Mouse (Mus musculus): ENCODE results near the gene Col26a1. TPM values are rescaled to one million over a fixed set of nuclear protein-coding genes. Genes with fewer than 3 reads are reported as not detected.

The Col26a1 gene
- 145 and 155 TPM in 2 replicates for polyA plus RNA-seq (2016; fragmentation: Nextera tagmentation; extraction: Ambion mirVana)

DNA sequence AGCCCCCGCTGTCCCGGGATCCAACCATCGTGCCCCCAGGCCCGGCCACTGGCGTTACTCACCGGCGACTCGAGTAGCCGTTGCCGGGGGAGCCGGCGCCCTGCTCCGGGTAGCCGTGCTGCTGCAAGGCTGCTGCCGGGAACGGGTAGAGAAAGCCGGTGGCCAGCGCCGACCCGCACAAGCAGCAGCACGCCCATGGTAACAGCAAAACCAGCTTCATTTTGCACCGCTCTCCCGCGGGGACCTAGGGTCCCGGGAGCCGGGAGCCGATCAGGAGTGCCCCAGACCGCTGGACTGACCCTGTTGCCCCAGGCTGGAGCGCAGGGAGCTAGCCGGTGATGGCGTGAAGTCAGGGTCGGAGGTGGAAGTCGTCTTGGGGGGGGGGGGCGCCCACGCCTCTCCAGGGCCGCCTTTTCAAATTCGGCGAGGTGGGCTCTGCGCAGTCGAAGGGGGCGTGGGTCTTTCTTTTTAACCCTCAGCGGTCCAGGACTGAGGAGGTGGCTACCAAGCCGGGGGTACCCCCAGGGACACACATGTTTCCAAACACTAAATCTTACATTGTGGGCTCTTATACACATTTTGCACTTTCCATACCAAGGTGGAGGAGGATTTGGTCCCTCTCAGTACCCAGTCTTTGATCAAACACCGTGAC is at the start of gene Col26a1:
Gene Col26a1, minus strand, starts transcription at position 422 of the 652 bp plus-strand sequence.
- Histone ChIP-seq H3K27ac (peak within 1 kb of the TSS; percentile 90), H3K36me3 (peaks cover 16% of the 10 kb centered on the region; the same call in 1 of the 2 replicates), H3K4me2 (peak within 1 kb of the TSS; percentile 76), H3K9me3 (no peaks in the 10 kb centered on the region), H3K4me3 (replicated peaks) (peak within 1 kb of the TSS; percentile 92), H3K4me1 (replicated peaks) (peaks cover 30% of the 10 kb centered on the region), H3K27me3 (no peaks in the 10 kb centered on the region; the same call in 1 of the 2 replicates), H3K9ac (replicated peaks) (peak within 1 kb of the TSS; percentile 92)
- WGBS = under 1% methylated on average over 43 of the region's 44 CpGs
- 0 out of 2 replicates have a peak, but pooled peaks have one; percentile 29 for ATAC-seq (ENCODE audit: insufficient number of reproducible peaks, insufficient read depth, low FRiP score, low TSS enrichment, low read depth)

DNA sequence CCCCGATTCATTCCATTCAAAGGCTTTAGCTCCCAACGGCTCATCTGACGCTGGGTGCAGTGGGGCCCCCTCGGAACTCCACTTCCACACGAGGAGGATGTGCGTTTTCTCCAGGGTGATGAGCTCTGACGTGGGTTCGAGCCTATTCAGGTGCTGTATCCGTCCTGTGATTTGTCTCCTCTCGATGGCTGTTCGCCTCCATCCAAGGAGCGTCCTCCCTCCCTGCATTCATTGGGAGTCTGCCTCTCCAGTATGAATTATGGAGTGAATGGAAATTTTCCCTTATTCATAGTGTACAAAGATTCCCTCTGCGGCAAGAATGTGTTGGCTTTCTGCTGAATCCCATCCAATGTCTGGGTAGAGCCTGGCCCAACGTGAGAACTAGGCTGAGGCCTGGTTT is 48.9 kb upstream of the Col26a1 start:
- ATAC-seq (ENCODE audit: insufficient number of reproducible peaks, insufficient read depth, low FRiP score, low TSS enrichment, low read depth) = no peak
- WGBS = 85% methylated on average over 14 of the region's 14 CpGs
- Histone ChIP-seq H3K4me3 (replicated peaks) (no peak overlapping the region), H3K9ac (replicated peaks) (no peak overlapping the region), H3K27ac (no peak overlapping the region), H3K27me3 (no peaks in the 10 kb centered on the region), H3K9me3 (no peaks in the 10 kb centered on the region), H3K4me2 (no peak overlapping the region), H3K36me3 (peaks cover 3% of the 10 kb centered on the region; the same call in 1 of the 2 replicates), H3K4me1 (replicated peaks) (peaks cover 5% of the 10 kb centered on the region; the same call in 1 of the 2 replicates)

DNA sequence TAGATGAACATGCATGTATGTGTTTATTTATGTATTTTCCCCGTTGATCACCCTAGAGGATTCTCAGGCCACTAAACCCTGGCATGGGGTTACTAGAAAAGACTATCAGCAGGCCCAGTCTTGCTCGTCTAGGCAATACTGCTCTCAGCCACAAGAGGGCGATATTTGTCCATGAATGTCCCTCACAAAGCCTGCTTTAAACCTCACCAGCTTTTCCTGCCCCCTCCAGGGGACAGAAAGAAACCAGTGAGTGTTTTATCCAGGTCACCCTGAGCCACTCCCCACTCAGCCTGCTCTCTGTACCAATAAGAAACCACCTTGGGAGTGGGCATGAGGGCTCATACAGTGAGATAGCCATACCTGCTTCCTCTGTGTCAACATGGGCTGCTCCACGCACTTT is 46.1 kb upstream of the Col26a1 start:
- Histone ChIP-seq H3K27me3 (no peaks in the 10 kb centered on the region), H3K9me3 (no peaks in the 10 kb centered on the region), H3K4me3 (replicated peaks) (no peak overlapping the region), H3K4me2 (no peak overlapping the region), H3K27ac (peak overlapping the region; percentile 53; the same call in 1 of the 2 replicates), H3K36me3 (peaks cover 17% of the 10 kb centered on the region), H3K9ac (replicated peaks) (no peak overlapping the region), H3K4me1 (replicated peaks) (peaks cover 5% of the 10 kb centered on the region; the same call in 1 of the 2 replicates)
- no peak; the same call in 1 of the 2 replicates for ATAC-seq (ENCODE audit: insufficient number of reproducible peaks, insufficient read depth, low FRiP score, low TSS enrichment, low read depth)
- WGBS = 20% methylated on average over 4 of the region's 4 CpGs

DNA sequence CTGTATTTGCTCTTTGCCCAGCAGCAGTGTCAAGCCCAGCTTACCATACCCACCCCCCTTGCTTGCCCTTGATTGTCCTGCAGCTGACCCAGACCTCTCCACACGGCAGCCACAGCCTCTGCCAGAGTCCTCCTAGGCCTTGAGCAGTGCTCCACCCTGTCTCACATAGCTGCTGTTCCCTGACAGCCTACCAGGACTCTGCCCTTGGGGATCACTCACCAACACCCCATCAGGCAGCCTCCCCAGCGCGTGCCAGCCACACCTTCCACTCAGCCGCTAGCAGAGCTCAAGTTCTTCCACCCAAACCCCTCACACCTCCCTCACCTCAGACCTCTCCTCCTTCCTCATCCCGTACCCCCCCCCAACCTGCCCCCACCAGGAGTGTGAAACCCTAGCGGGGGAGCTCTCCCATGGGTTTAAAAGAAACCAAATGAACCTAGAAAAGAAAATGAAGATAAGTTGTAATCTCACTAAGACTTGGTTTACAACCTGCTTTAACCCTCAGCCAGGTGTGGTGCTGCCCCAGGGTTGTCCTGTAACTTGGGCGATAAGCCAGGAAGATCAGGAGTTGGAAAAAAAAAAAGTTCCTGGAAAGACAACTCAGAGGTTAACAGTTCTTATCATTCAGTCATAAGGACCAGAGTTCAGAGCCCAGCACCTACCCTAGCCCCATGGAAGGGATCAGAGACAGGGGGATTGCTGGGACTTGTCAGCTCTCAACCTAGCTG is 40.9 kb upstream of the Col26a1 start:
- 59% methylated on average over 7 of the region's 7 CpGs for WGBS
- H3K9ac ChIP-seq (replicated peaks) = no peak overlapping the region
- H3K4me2 ChIP-seq = no peak overlapping the region
- H3K27me3 ChIP-seq = no peaks in the 10 kb centered on the region
- ATAC-seq (ENCODE audit: insufficient number of reproducible peaks, insufficient read depth, low FRiP score, low TSS enrichment, low read depth) = no peak
- no peaks in the 10 kb centered on the region for H3K9me3 ChIP-seq
- peaks cover 9% of the 10 kb centered on the region; the same call in 1 of the 2 replicates for H3K4me1 ChIP-seq (replicated peaks)
- no peak overlapping the region for H3K4me3 ChIP-seq (replicated peaks)
- H3K36me3 ChIP-seq = peaks cover 15% of the 10 kb centered on the region
- H3K27ac ChIP-seq = no peak overlapping the region

DNA sequence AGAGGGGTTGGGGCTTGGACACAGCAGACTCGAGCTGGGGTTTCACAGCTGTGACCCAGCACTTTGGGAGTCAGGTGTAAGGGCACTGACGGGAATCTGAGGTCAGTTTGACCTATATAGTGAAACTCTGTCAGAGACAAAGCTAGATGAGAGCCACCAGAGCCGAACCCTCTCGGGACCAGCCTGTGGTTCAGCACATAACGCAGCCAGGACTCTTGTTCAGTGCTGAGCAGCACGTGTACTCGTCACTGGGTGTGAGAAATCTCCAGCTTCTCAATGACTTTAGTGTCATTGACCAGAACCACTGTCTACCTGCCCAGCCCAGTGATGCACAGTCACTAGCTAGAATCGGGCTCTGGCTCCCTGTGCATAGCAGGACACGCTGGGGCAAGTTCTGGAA is 39.8 kb upstream of the Col26a1 start:
- no peak overlapping the region for H3K4me3 ChIP-seq (replicated peaks)
- peaks cover 15% of the 10 kb centered on the region for H3K36me3 ChIP-seq
- H3K4me2 ChIP-seq = no peak overlapping the region
- WGBS = 80% methylated on average over 9 of the region's 9 CpGs
- peaks cover 9% of the 10 kb centered on the region; the same call in 1 of the 2 replicates for H3K4me1 ChIP-seq (replicated peaks)
- H3K9me3 ChIP-seq = no peaks in the 10 kb centered on the region
- H3K9ac ChIP-seq (replicated peaks) = no peak overlapping the region
- no peak for ATAC-seq (ENCODE audit: insufficient number of reproducible peaks, insufficient read depth, low FRiP score, low TSS enrichment, low read depth)
- H3K27ac ChIP-seq = no peak overlapping the region
- no peaks in the 10 kb centered on the region for H3K27me3 ChIP-seq

DNA sequence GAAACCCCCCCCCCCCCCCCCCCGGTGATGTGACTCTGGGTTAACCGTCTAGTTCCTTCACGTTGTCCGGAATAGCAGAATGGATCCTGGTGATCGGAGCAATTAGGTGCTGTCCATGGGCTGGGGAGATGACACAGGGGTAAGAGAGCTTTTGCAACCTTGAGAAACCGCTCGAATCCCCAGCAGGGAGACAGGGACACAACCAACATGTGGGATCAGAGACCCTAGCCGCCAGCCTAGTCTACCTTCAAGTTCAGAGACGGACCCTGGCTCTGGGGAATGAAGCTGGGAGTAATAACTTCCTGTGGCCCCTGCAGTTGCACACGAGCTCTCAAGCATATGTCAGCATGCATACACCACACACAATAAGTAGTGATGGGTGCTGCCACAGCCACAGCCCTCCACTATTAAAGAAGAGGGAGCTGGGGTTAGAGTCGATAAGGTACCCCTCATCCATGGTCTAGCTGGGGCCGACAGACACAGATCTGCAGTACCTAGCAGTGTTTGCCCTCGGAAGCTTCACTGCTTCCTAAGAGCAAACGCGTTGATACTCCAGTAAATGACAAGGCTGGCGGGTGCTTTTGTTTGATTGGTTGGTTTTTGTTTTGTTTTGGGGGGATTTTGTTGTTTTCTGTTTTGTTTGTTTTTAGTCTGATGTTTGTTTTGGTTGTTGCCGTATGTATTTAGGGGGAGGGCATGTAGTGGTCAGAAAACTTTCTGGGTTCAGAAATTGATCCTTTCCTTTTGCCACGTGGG is 36.7 kb upstream of the Col26a1 start:
- Histone ChIP-seq H3K36me3 (0 out of 2 replicates have a peak, but pooled peaks cover 3% of the 10 kb centered on the region), H3K9me3 (no peaks in the 10 kb centered on the region), H3K27ac (no peak overlapping the region), H3K4me1 (replicated peaks) (peaks cover 9% of the 10 kb centered on the region; the same call in 1 of the 2 replicates), H3K27me3 (no peaks in the 10 kb centered on the region), H3K9ac (replicated peaks) (peak overlapping the region; percentile 70), H3K4me3 (replicated peaks) (peak overlapping the region; percentile 59), H3K4me2 (peak overlapping the region; percentile 87)
- WGBS = 26% methylated on average over 16 of the region's 18 CpGs
- ATAC-seq (ENCODE audit: insufficient number of reproducible peaks, insufficient read depth, low FRiP score, low TSS enrichment, low read depth) = no peak; the same call in 1 of the 2 replicates

DNA sequence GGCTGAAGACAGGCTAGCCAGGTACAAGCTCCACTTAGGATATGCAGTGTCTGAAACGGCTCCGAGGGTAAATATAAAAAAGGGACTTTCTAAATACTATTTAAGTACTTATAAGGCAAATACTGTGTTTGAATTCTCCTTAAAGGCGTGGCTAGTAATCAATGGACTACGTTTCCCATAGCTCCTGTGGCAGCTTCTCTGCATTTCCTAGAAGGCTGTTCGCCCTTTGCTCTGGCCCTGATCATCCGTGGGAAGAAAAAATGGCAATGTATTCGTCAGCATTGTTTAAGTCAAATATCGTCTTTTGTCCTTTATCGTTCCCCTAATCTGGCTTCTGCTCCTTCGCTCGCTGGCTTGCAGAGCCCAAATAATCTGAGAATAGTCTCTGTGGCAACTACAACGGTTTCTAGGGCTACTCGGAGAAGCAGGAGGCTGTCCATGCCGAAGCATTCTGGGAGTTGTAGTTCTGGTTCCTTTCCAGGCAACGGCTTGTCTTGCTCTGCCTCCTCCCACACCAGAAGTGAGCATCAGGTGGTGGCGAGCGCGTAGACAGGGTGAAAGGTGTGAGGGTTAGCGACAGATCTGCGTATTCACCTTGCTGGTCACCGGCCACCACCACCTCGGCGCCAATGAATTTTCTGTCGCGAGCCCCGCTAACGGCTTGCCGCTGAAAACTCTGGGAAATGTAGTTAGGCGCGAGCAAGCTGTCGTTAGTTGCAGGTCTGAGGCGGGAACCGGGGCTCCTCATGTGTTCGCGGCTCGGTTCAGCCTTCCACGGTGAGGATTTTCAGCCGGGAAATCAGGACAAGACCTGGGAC is 35.9 kb upstream of the Col26a1 start:
- H3K9me3 ChIP-seq = no peaks in the 10 kb centered on the region
- peak overlapping the region; percentile 59 for H3K4me3 ChIP-seq (replicated peaks)
- H3K9ac ChIP-seq (replicated peaks) = peak overlapping the region; percentile 70
- H3K27me3 ChIP-seq = no peaks in the 10 kb centered on the region
- H3K4me2 ChIP-seq = peak overlapping the region; percentile 87
- H3K36me3 ChIP-seq = peaks cover 5% of the 10 kb centered on the region
- H3K4me1 ChIP-seq (replicated peaks) = peaks cover 9% of the 10 kb centered on the region; the same call in 1 of the 2 replicates
- ATAC-seq (ENCODE audit: insufficient number of reproducible peaks, insufficient read depth, low FRiP score, low TSS enrichment, low read depth) = peak; percentile 90
- WGBS = 4% methylated on average over 38 of the region's 38 CpGs
- no peak overlapping the region for H3K27ac ChIP-seq

DNA sequence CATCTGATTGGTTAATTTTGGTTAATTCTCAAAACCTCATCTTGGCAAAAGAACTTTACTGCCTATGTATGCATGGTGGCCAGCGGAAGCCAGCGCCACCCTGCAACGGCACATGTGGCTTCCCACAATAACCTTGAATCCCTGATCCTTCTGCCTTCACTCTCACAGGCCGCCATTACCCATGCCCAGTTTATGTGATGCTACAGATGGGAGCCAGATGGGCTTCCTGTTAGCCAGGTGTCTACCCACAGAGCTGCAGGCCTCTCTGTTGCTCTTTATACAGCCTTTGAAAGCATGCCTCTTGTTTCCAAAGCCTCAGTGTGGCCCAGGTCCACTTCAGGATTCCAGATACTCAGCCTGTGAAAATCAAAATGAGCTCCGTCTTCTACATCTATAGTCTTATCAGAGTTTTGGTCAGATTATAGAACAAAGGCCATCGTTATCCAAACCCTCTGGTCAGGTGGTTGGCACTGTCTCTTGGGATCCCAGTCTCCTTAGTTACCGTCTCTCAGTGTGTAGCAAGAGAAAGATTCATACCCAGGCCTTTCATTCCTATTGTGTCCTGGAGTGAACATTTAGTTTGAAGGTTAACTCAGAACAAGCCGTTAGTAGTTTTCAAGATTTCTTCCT is 34.7 kb upstream of the Col26a1 start:
- Histone ChIP-seq H3K9ac (replicated peaks) (no peak overlapping the region), H3K4me2 (no peak overlapping the region), H3K36me3 (peaks cover 16% of the 10 kb centered on the region), H3K27me3 (no peaks in the 10 kb centered on the region), H3K4me1 (replicated peaks) (peaks cover 9% of the 10 kb centered on the region; the same call in 1 of the 2 replicates), H3K4me3 (replicated peaks) (no peak overlapping the region), H3K27ac (no peak overlapping the region), H3K9me3 (no peaks in the 10 kb centered on the region)
- ATAC-seq (ENCODE audit: insufficient number of reproducible peaks, insufficient read depth, low FRiP score, low TSS enrichment, low read depth) = no peak
- 97% methylated on average over 8 of the region's 8 CpGs for WGBS

DNA sequence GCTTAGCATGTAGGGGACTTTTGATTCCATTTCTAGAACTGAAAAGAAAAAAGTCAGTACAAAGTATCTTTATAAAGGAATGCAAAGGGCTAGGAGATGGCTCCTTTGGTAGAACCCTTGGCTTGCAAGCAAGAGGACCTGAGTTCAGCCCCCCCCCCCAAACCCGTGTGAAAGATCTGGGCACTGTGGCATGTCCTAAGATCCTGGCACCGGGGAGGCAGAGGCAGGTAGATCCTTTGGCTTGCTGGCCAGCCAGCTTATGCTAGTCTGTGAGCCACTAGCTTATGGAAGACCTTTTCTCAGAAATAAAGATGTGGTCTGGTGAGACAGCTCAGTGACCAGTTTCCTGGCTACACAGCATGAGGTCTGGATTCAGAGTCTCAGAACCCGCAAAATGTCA is 31.2 kb upstream of the Col26a1 start:
- Histone ChIP-seq H3K9me3 (no peaks in the 10 kb centered on the region), H3K27ac (no peak overlapping the region), H3K4me2 (no peak overlapping the region), H3K4me3 (replicated peaks) (no peak overlapping the region), H3K9ac (replicated peaks) (no peak overlapping the region), H3K27me3 (no peaks in the 10 kb centered on the region), H3K4me1 (replicated peaks) (0 out of 2 replicates have a peak, but pooled peaks cover under 1% of the 10 kb centered on the region), H3K36me3 (peaks cover 38% of the 10 kb centered on the region)
- 89% methylated on average over 3 of the region's 3 CpGs for WGBS
- ATAC-seq (ENCODE audit: insufficient number of reproducible peaks, insufficient read depth, low FRiP score, low TSS enrichment, low read depth) = no peak

Measured in limb, embryonic 12.5 days (tissue).